10 mouse cellular contexts compared by ENCODE assay signal in genomic region chr17:72976258-72977231, GRCm38 (mm10). TPM values are rescaled to one million over a fixed set of nuclear protein-coding genes. Genes with fewer than 3 reads are reported as not detected.
A peak's percentile ranks its signal among the peaks of the same experiment; 100 is the strongest.
DNase-seq lines count a peak whose midpoint lies in the region; ATAC-seq lines count a peak whose summit lies in the region.
"Had no signal": no experiment of that assay in that cellular context is flagged by ENCODE, and none has a peak within 500 bp of the region (broad histone marks: within the 10 kb centered on the region; RNA-seq: fewer than 3 reads in every experiment).

No protein-coding gene starts in this region.

- H3K4me2 ChIP-seq in intestine, embryonic 16.5 days (ENCODE audit: low read depth, low read length) = no peak overlapping the region
- H3K4me2 ChIP-seq in forebrain, embryonic 16.5 days (ENCODE audit: low read length) = no peak overlapping the region
- H3K4me2 ChIP-seq in forebrain, embryonic 14.5 days (ENCODE audit: low read length) = no peak overlapping the region

- H3K27ac ChIP-seq in intestine, embryonic 16.5 days (ENCODE audit: low read length) = no peak overlapping the region
- no peak overlapping the region for H3K27ac ChIP-seq in forebrain, embryonic 16.5 days (ENCODE audit: low read length)
- H3K27ac ChIP-seq in forebrain, embryonic 14.5 days (ENCODE audit: low read depth, low read length) = no peak overlapping the region

- intact Hi-C loops in gastrocnemius, postnatal 36 days (cut with DNase I) = no loop called here

- no peaks in the 10 kb centered on the region for H3K27me3 ChIP-seq in intestine, embryonic 16.5 days (replicated peaks; ENCODE audit: control insufficient read depth, insufficient read depth, low read length)
- no peaks in the 10 kb centered on the region for H3K27me3 ChIP-seq in forebrain, embryonic 16.5 days (replicated peaks; ENCODE audit: control insufficient read depth, insufficient read depth, low read length)
- H3K27me3 ChIP-seq in forebrain, embryonic 14.5 days (replicated peaks; ENCODE audit: control insufficient read depth, insufficient read depth, low read length) = no peaks in the 10 kb centered on the region

- 57% methylated on average over 11 of the region's 11 CpGs for WGBS in intestine, embryonic 16.5 days
- WGBS in forebrain, embryonic 16.5 days = 84% methylated on average over 11 of the region's 11 CpGs
- 88% methylated on average over 11 of the region's 11 CpGs for WGBS in forebrain, embryonic 14.5 days

- H3K9me3 ChIP-seq in intestine, embryonic 16.5 days (ENCODE audit: control insufficient read depth, low read length) = no peaks in the 10 kb centered on the region
- no peaks in the 10 kb centered on the region for H3K9me3 ChIP-seq in forebrain, embryonic 16.5 days (ENCODE audit: control insufficient read depth, low read length)
- no peaks in the 10 kb centered on the region for H3K9me3 ChIP-seq in forebrain, embryonic 14.5 days (replicated peaks; ENCODE audit: control insufficient read depth, low read length)

- H3K9ac ChIP-seq in intestine, embryonic 16.5 days (ENCODE audit: low read depth, low read length) = no peak overlapping the region
- H3K9ac ChIP-seq in forebrain, embryonic 16.5 days (replicated peaks; ENCODE audit: low read depth, low read length) = no peak overlapping the region
- H3K9ac ChIP-seq in forebrain, embryonic 14.5 days (ENCODE audit: low read length) = no peak overlapping the region

- no peak overlapping the region for H3K4me3 ChIP-seq in intestine, embryonic 16.5 days (ENCODE audit: low read length)
- H3K4me3 ChIP-seq in forebrain, embryonic 16.5 days (replicated peaks; ENCODE audit: low read length) = no peak overlapping the region
- no peak overlapping the region for H3K4me3 ChIP-seq in forebrain, embryonic 14.5 days (ENCODE audit: low read depth, low read length)

- peak; percentile 41 for DNase-seq in adrenal gland, postnatal 14 days
- DNase-seq in adrenal gland, adult 2 months = no peak
- peak; percentile 23 to 32 for DNase-seq in gastrocnemius, postnatal 36 days
- peak; percentile 73 for DNase-seq in lung, postnatal 36 days
- no peak for DNase-seq in forebrain, embryonic 14.5 days (ENCODE audit: low spot score)
- no peak for DNase-seq in embryo, embryonic 10.5 days (ENCODE audit: low spot score)
- DNase-seq: cerebellum, postnatal 25 days had no signal

- peaks cover 16% of the 10 kb centered on the region; the same call in 1 of the 2 replicates for H3K4me1 ChIP-seq in intestine, embryonic 16.5 days (ENCODE audit: control insufficient read depth, insufficient read depth, low read length)
- no peaks in the 10 kb centered on the region for H3K4me1 ChIP-seq in forebrain, embryonic 16.5 days (replicated peaks; ENCODE audit: control insufficient read depth, insufficient read depth, low read length)
- no peaks in the 10 kb centered on the region for H3K4me1 ChIP-seq in forebrain, embryonic 14.5 days (ENCODE audit: control insufficient read depth, insufficient read depth, low read length)

- no peaks in the 10 kb centered on the region for H3K36me3 ChIP-seq in intestine, embryonic 16.5 days (ENCODE audit: control insufficient read depth, insufficient read depth, low read length)
- H3K36me3 ChIP-seq in forebrain, embryonic 16.5 days (ENCODE audit: control insufficient read depth, insufficient read depth) = no peaks in the 10 kb centered on the region
- H3K36me3 ChIP-seq in forebrain, embryonic 14.5 days (ENCODE audit: control insufficient read depth, insufficient read depth, low read length) = no peaks in the 10 kb centered on the region

- 0 out of 2 replicates have a peak, but pooled peaks have one; percentile 38 for ATAC-seq in intestine, embryonic 16.5 days
- ATAC-seq in forebrain, embryonic 16.5 days = no peak
- ATAC-seq in forebrain, embryonic 14.5 days = no peak
- ATAC-seq: midbrain, embryonic 16.5 days had no signal

RNA-seq across cellular contexts. Expression of gene Lbh, which starts 58.4 kb away (rescaled TPM):
- total RNA-seq in adrenal gland, postnatal 14 days (2021) = 41.7 and 53.4 TPM in 2 replicates
- total RNA-seq in adrenal gland, adult 2 months (2021) = 10 to 100 TPM; 22.0 to 53.6 TPM
- 25.8 and 26.3 TPM in 2 replicates for polyA plus RNA-seq in adrenal gland, adult 2 months (2012; rRNA removed)
- 1 to 10 TPM; 6.0 to 7.0 TPM for total RNA-seq in gastrocnemius, postnatal 36 days (2021)
- polyA plus RNA-seq in intestine, embryonic 16.5 days (2015; fragmentation: Nextera tagmentation; extraction: Ambion mirVana) = 5.5 and 7.6 TPM in 2 replicates
- 4.3 TPM in 2 replicates for polyA plus RNA-seq in forebrain, embryonic 16.5 days (2015; fragmentation: Nextera tagmentation; extraction: Ambion mirVana)
- 8.1 and 8.7 TPM in 2 replicates for polyA plus RNA-seq in forebrain, embryonic 14.5 days (2014; fragmentation: Nextera tagmentation; extraction: Ambion mirVana)

Comparison
In these comparisons a context has a peak if more than half of its experiments do, and no peak if none do; other contexts are left out.
1. DNase-seq: peak in adrenal gland, postnatal 14 days (single experiment), gastrocnemius, postnatal 36 days (2 of 2) and lung, postnatal 36 days (single experiment); none in adrenal gland, adult 2 months (single experiment), forebrain, embryonic 14.5 days (single experiment) and embryo, embryonic 10.5 days (single experiment).